Mouse (Mus musculus): Measurements from ENCODE around the gene Pdss2. TPM values are rescaled to one million over a fixed set of nuclear protein-coding genes. Genes with fewer than 3 reads are reported as not detected.
"Not testable (repeated sequence)": the region's sequence is repeated elsewhere in the genome, so short reads cannot be mapped to it uniquely, and the experiment has no call there.

The Pdss2 gene
- polyA plus RNA-seq, 1 experiment from 2014 or later, result 13.4 TPM

DNA sequence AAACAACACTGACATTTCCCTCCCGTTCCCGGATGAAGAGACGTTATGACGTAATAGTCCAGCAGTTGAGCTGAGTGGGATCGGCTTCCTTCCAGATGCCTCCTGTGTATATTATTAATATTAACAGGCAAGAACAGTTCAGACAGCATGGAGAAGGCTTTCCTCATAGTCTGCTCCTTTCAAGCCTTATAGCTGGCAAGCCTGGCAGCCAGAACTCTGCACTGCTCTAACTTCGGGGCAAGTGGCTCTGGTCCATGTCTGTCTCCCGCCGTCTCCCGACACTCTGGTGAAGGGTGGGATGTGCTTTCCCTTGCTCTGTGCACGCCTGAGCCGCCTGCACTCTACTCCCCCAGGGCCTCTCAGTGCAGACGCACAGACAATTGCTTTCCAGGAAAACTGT is 185.6 kb downstream of the Pdss2 start:
- DNase-seq (ENCODE audit: low spot score), result no peak
- no peak overlapping the region for H3K9ac ChIP-seq (ENCODE audit: low read length)
- H3K36me3 ChIP-seq (ENCODE audit: control insufficient read depth, insufficient read depth, low read length), result no peaks in the 10 kb centered on the region
- no peak overlapping the region for H3K4me3 ChIP-seq (ENCODE audit: low read depth, low read length)
- no peak overlapping the region for H3K4me2 ChIP-seq (ENCODE audit: low read depth, severe bottlenecking)
- WGBS, result 87% methylated on average over 12 of the region's 12 CpGs
- ATAC-seq (ENCODE audit: insufficient number of reproducible peaks, low FRiP score, low TSS enrichment, low read depth), result no peak
- no peaks in the 10 kb centered on the region for H3K27me3 ChIP-seq (ENCODE audit: control insufficient read depth, insufficient read depth, low read length)
- H3K4me1 ChIP-seq (ENCODE audit: control insufficient read depth, insufficient read depth, low read length), result no peaks in the 10 kb centered on the region
- H3K27ac ChIP-seq (replicated peaks; ENCODE audit: low read depth, low read length), result no peak overlapping the region
- no peaks in the 10 kb centered on the region for H3K9me3 ChIP-seq (ENCODE audit: control insufficient read depth, low read length)

DNA sequence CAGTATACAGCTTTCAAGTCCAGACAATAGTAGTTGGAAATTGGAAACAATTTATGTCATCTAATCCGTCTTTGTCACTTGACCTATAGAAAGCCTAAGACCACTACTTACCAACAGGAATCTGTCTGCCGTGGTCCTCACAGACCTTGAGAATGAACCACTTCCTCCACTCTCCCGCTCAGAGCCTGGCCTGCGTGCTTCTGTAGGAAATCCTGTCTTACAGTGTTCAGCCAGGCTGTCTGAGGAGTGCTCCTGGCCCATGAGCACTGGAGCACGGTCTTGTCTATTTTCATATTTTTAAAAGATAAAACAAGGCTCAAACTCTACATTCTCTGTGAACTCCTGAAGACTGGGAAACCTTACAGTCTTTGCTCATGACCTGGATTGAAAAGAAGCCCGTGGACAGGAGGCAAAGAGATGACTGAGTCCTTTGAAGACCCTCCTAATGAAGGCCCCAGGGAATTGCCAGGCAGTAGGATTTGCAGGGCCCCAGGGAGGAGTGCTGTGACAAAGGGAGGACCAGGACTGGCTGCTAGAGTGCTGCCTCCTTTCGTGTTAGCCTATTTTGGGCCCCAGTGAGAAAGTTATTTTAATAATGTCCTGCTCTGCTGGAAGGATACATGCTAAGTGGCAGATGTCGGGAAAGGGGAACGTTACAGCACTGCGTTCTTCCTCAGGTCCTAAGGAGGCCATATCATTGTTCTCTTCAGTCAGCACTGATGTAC is 188.4 kb downstream of the Pdss2 start:
- no peaks in the 10 kb centered on the region for H3K4me1 ChIP-seq (ENCODE audit: control insufficient read depth, insufficient read depth, low read length)
- no peak overlapping the region for H3K4me3 ChIP-seq (ENCODE audit: low read depth, low read length)
- 83% methylated on average over 10 of the region's 10 CpGs for WGBS
- no peaks in the 10 kb centered on the region for H3K9me3 ChIP-seq (ENCODE audit: control insufficient read depth, low read length)
- H3K36me3 ChIP-seq (ENCODE audit: control insufficient read depth, insufficient read depth, low read length), result no peaks in the 10 kb centered on the region
- H3K27me3 ChIP-seq (ENCODE audit: control insufficient read depth, insufficient read depth, low read length), result no peaks in the 10 kb centered on the region
- no peak overlapping the region for H3K9ac ChIP-seq (ENCODE audit: low read length)
- H3K27ac ChIP-seq (replicated peaks; ENCODE audit: low read depth, low read length), result no peak overlapping the region
- no peak overlapping the region for H3K4me2 ChIP-seq (ENCODE audit: low read depth, severe bottlenecking)
- DNase-seq (ENCODE audit: low spot score) (no peak), ATAC-seq (ENCODE audit: insufficient number of reproducible peaks, low FRiP score, low TSS enrichment, low read depth) (no peak)

DNA sequence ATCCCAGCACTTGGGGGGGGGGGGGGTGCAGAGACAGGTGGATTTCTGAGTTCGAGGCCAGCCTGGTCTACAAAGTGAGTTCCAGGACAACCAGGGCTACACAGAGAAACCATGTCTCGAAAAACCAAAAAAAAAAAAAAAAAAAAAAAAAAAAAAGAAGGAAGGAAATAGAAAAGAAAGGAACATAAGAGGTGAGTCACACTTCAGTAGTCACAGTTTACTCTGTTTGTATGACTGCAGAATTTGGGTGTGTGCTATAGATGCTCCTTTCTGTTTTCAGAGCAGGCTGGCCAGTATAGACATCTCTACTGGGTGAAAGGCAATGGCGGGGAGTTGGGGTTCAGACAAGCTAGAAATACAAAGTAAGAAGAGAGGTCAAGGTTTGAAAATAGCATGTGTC is 189.9 kb downstream of the Pdss2 start:
- not testable (repeated sequence) for H3K27me3 ChIP-seq (ENCODE audit: control insufficient read depth, insufficient read depth, low read length); H3K36me3 ChIP-seq (ENCODE audit: control insufficient read depth, insufficient read depth, low read length); H3K4me2 ChIP-seq (ENCODE audit: low read depth, severe bottlenecking); H3K4me1 ChIP-seq (ENCODE audit: control insufficient read depth, insufficient read depth, low read length); DNase-seq (ENCODE audit: low spot score); H3K4me3 ChIP-seq (ENCODE audit: low read depth, low read length); ATAC-seq (ENCODE audit: insufficient number of reproducible peaks, low FRiP score, low TSS enrichment, low read depth); H3K9ac ChIP-seq (ENCODE audit: low read length); H3K9me3 ChIP-seq (ENCODE audit: control insufficient read depth, low read length); H3K27ac ChIP-seq (replicated peaks; ENCODE audit: low read depth, low read length)
- WGBS, result 97% methylated on average over 3 of the region's 3 CpGs

DNA sequence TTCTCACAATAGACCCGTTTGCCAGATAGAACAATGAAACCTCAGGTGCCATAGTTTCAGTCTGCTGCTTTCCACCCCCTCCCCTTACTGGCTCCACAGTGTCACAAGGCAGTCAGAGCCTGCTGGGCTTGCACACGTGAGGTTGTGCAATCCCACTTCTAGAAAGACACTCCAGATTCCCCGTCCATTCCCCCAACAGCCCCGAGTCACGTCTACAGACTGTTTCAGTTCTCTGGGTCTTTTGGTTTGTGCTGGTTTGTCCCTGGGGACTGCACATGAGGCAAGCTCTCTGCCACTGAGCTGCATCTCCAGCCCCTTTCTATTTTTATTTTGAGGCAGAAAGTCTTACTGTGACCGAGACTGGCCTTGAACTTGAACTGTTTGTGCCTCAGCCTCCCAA is 196.1 kb downstream of the Pdss2 start:
- Histone ChIP-seq H3K4me3 (ENCODE audit: low read depth, low read length) (no peak overlapping the region), H3K4me2 (ENCODE audit: low read depth, severe bottlenecking) (no peak overlapping the region), H3K9ac (ENCODE audit: low read length) (no peak overlapping the region), H3K4me1 (ENCODE audit: control insufficient read depth, insufficient read depth, low read length) (no peaks in the 10 kb centered on the region), H3K9me3 (ENCODE audit: control insufficient read depth, low read length) (no peaks in the 10 kb centered on the region), H3K27me3 (ENCODE audit: control insufficient read depth, insufficient read depth, low read length) (no peaks in the 10 kb centered on the region), H3K27ac (replicated peaks; ENCODE audit: low read depth, low read length) (no peak overlapping the region), H3K36me3 (ENCODE audit: control insufficient read depth, insufficient read depth, low read length) (no peaks in the 10 kb centered on the region)
- no peak for ATAC-seq (ENCODE audit: insufficient number of reproducible peaks, low FRiP score, low TSS enrichment, low read depth)
- no peak for DNase-seq (ENCODE audit: low spot score)
- WGBS, result 88% methylated on average over 6 of the region's 6 CpGs

DNA sequence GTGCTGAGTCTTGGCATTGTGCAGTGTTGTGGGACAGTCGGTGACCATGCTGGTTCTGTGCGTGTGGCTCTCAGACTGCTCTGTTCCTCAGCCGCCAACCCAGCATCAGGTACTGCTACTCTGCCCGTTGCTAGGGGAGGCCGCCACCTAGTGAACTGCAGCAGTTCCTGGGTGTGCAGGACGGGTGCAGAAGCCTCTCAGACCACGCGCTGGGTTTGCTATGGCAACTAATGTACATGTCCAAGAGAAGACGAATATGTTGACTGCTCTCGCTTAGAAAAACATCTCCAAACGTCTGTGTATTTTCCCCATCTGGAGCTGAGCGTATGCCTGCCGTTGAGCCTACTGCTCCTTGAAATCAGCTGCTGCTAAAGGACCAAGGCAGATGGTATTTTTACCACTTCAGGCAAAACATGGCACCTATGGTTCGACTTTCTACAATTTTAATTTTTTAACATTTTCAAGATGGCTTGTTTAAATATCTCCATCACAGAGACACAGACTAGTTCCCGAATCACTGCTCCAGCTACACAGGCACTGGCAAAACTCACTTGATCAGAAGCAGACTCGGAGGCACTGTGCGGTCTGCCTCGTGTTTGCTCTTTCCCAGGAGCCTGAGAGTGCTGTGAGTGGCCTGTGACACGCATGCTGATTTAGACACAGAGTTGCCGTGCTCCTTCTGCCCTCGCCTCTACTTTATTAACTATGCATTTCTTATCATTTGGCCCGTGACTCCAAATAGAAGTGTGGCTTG is 199.6 kb downstream of the Pdss2 start:
- Histone ChIP-seq H3K4me1 (ENCODE audit: control insufficient read depth, insufficient read depth, low read length) (no peaks in the 10 kb centered on the region), H3K36me3 (ENCODE audit: control insufficient read depth, insufficient read depth, low read length) (no peaks in the 10 kb centered on the region), H3K9me3 (ENCODE audit: control insufficient read depth, low read length) (no peaks in the 10 kb centered on the region), H3K9ac (ENCODE audit: low read length) (no peak overlapping the region), H3K27me3 (ENCODE audit: control insufficient read depth, insufficient read depth, low read length) (no peaks in the 10 kb centered on the region), H3K4me3 (ENCODE audit: low read depth, low read length) (no peak overlapping the region), H3K27ac (replicated peaks; ENCODE audit: low read depth, low read length) (no peak overlapping the region), H3K4me2 (ENCODE audit: low read depth, severe bottlenecking) (no peak overlapping the region)
- WGBS, result 72% methylated on average over 22 of the region's 22 CpGs
- no peak for ATAC-seq (ENCODE audit: insufficient number of reproducible peaks, low FRiP score, low TSS enrichment, low read depth)
- peak; percentile 31 for DNase-seq (ENCODE audit: low spot score)

DNA sequence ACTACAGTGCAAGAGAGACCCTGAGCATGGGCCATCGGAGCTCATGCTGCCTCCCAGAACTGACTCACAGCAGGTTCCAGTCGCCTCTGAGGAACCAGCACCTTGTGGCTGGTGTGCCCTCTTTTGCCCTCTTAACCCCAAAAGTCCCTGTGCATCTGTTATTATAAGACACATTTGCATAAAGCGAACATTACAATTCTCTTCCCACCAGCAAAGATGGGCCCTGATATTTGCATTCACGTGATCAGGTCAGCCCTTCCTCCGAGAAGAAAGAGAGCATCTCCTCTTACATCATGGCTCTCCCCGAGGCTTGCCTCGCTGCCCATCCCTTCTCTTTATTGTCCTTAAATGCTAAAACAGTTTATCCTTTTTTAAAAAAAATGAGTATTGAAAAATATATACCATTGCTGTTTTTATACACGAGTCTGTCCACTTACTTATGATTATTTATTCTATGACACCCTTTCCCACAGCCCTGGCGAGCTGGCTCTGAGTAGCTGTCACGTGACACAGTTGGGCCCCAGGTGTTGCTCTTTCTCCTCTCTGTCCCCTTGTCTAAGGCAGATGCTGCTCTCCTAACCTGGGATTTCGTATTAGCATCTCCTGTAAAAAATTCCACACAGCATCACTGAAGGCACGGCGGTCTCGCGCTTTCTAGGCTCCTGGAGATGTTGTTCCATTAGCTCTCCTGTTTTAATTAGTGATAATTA is 200.9 kb downstream of the Pdss2 start:
- DNase-seq (ENCODE audit: low spot score), result no peak
- H3K9ac ChIP-seq (ENCODE audit: low read length), result no peak overlapping the region
- no peak overlapping the region for H3K4me3 ChIP-seq (ENCODE audit: low read depth, low read length)
- no peaks in the 10 kb centered on the region for H3K9me3 ChIP-seq (ENCODE audit: control insufficient read depth, low read length)
- WGBS, result 80% methylated on average over 15 of the region's 15 CpGs
- ATAC-seq (ENCODE audit: insufficient number of reproducible peaks, low FRiP score, low TSS enrichment, low read depth), result no peak
- no peaks in the 10 kb centered on the region for H3K4me1 ChIP-seq (ENCODE audit: control insufficient read depth, insufficient read depth, low read length)
- no peaks in the 10 kb centered on the region for H3K27me3 ChIP-seq (ENCODE audit: control insufficient read depth, insufficient read depth, low read length)
- no peak overlapping the region for H3K27ac ChIP-seq (replicated peaks; ENCODE audit: low read depth, low read length)
- no peaks in the 10 kb centered on the region for H3K36me3 ChIP-seq (ENCODE audit: control insufficient read depth, insufficient read depth, low read length)
- no peak overlapping the region for H3K4me2 ChIP-seq (ENCODE audit: low read depth, severe bottlenecking)

DNA sequence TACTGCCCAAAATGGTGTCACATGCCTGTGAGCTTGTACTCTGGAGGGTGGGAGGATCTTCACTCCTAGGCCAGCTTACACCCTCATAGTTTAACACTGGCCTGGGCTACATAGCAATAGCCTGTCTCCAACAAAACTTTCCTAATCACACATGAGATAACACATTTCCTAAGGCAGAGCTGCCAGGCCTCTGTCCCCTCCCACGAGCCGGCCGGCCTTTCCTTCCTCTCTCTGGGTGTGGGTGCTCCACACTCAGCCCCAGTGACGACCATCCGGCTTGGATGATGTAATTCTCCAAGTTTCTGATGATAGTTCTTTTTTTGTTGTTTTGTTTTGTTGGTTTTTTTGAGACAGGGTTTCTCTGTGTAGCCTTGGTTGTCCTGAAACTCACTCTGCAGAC is 203.3 kb downstream of the Pdss2 start:
- 93% methylated on average over 5 of the region's 5 CpGs for WGBS
- no peak overlapping the region for H3K9ac ChIP-seq (ENCODE audit: low read length)
- no peaks in the 10 kb centered on the region for H3K27me3 ChIP-seq (ENCODE audit: control insufficient read depth, insufficient read depth, low read length)

DNA sequence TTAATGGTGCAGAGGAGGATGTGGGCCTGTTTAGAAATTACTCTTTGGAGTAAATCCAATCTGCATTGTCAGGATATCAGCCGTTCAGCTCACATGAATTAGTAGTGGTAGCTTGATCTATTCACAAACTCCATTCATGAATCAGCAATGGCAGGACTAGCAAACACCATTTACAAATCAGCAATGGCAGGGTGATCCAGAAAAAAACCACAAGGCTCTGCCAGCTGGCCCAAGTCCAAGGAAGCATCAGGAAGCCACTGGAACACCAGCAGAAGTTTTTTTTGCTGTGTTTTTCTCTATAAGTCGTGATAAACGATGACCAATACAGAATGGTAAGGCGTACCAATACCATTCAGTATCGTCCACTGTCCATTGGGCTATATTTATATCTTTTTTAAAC is 209.3 kb downstream of the Pdss2 start:
- Histone ChIP-seq H3K36me3 (ENCODE audit: control insufficient read depth, insufficient read depth, low read length) (no peaks in the 10 kb centered on the region), H3K9me3 (ENCODE audit: control insufficient read depth, low read length) (peaks cover 3% of the 10 kb centered on the region; the same call in 1 of the 2 replicates), H3K4me3 (ENCODE audit: low read depth, low read length) (no peak overlapping the region), H3K9ac (ENCODE audit: low read length) (no peak overlapping the region), H3K27ac (replicated peaks; ENCODE audit: low read depth, low read length) (no peak overlapping the region), H3K27me3 (ENCODE audit: control insufficient read depth, insufficient read depth, low read length) (no peaks in the 10 kb centered on the region), H3K4me2 (ENCODE audit: low read depth, severe bottlenecking) (no peak overlapping the region), H3K4me1 (ENCODE audit: control insufficient read depth, insufficient read depth, low read length) (no peaks in the 10 kb centered on the region)
- ATAC-seq (ENCODE audit: insufficient number of reproducible peaks, low FRiP score, low TSS enrichment, low read depth), result no peak
- DNase-seq (ENCODE audit: low spot score), result no peak
- 94% methylated on average over 5 of the region's 5 CpGs for WGBS

More for the DNA sequence above, 203.3 kb downstream of the Pdss2 start:
- Histone ChIP-seq H3K27ac (replicated peaks; ENCODE audit: low read depth, low read length) (no peak overlapping the region), H3K4me1 (ENCODE audit: control insufficient read depth, insufficient read depth, low read length) (no peaks in the 10 kb centered on the region), H3K36me3 (ENCODE audit: control insufficient read depth, insufficient read depth, low read length) (no peaks in the 10 kb centered on the region), H3K9me3 (ENCODE audit: control insufficient read depth, low read length) (no peaks in the 10 kb centered on the region), H3K4me2 (ENCODE audit: low read depth, severe bottlenecking) (no peak overlapping the region), H3K4me3 (ENCODE audit: low read depth, low read length) (no peak overlapping the region)
- DNase-seq (ENCODE audit: low spot score) (no peak), ATAC-seq (ENCODE audit: insufficient number of reproducible peaks, low FRiP score, low TSS enrichment, low read depth) (no peak)
